Mouse (Mus musculus): ENCODE measurements around the gene Gm49355. TPM values are rescaled to one million over a fixed set of nuclear protein-coding genes. Genes with fewer than 3 reads are reported as not detected.
A peak's percentile ranks its signal among the peaks of the same experiment; 100 is the strongest.
"Not testable (repeated sequence)": the region's sequence is repeated elsewhere in the genome, so short reads cannot be mapped to it uniquely, and the experiment has no call there.

Gm49355 gene
- total RNA-seq (2021), result under 1 TPM; 0.12 to 0.37 TPM

- intact Hi-C loops (cut with DNase I), result loop anchor here (5.0 kb wide), 1 partner anchor 126 kb away; no protein-coding TSS in a partner anchor
- no peak for DNase-seq
Observed at GRCm38 (mm10) chr14:12283641-12284040, at the start of gene Gm49355. Gene Gm49355, plus strand, starts transcription at chr14:12283976.

- intact Hi-C loops (cut with DNase I), result no loop called here
- no peak for DNase-seq
Observed at GRCm38 (mm10) chr14:12243726-12244125, 40.0 kb upstream of the Gm49355 start.

- intact Hi-C loops (cut with DNase I), result loop anchor here (5.0 kb wide), 1 partner anchor 1519 kb away; no protein-coding TSS in a partner anchor
- no peak for DNase-seq
Observed at GRCm38 (mm10) chr14:12276031-12276430, 7.7 kb upstream of the Gm49355 start.

GRCm38 (mm10) chr14:12284141-12284912 is 551 bp downstream of the Gm49355 start, which contains the start of gene 3830406C13Rik:
Gene 3830406C13Rik, plus strand, starts transcription at chr14:12284173.
- intact Hi-C loops (cut with DNase I), result loop anchor here (5.0 kb wide), 1 partner anchor 127 kb away; no protein-coding TSS in a partner anchor
- DNase-seq, result peak; percentile 89 to 92

GRCm38 (mm10) chr14:12289747-12290146 is 6.0 kb downstream of the Gm49355 start:
- intact Hi-C loops (cut with DNase I); DNase-seq: not testable (repeated sequence)

GRCm38 (mm10) chr14:12296391-12296790 is 12.6 kb downstream of the Gm49355 start:
- intact Hi-C loops (cut with DNase I), result no loop called here
- DNase-seq, result no peak

- no peak for DNase-seq
- intact Hi-C loops (cut with DNase I), result no loop called here
Observed at GRCm38 (mm10) chr14:12299171-12299570, 15.4 kb downstream of the Gm49355 start.

GRCm38 (mm10) chr14:12299654-12300053 is 15.9 kb downstream of the Gm49355 start:
- no peak for DNase-seq
- intact Hi-C loops (cut with DNase I), result loop anchor here (2.0 kb wide), 1 partner anchor 231 kb away; no protein-coding TSS in a partner anchor

- intact Hi-C loops (cut with DNase I), result loop anchor here (2.0 kb wide), 1 partner anchor 231 kb away; no protein-coding TSS in a partner anchor
- DNase-seq, result no peak
Observed at GRCm38 (mm10) chr14:12300275-12300674, 16.5 kb downstream of the Gm49355 start.

- DNase-seq, result peak in 1 of 2 experiments; percentile 6
- intact Hi-C loops (cut with DNase I), result loop anchor here (2.0 kb wide), 1 partner anchor 230 kb away; no protein-coding TSS in a partner anchor
Observed at GRCm38 (mm10) chr14:12300677-12301076, 16.9 kb downstream of the Gm49355 start.

- peak in 1 of 2 experiments; percentile 5 for DNase-seq
- intact Hi-C loops (cut with DNase I), result no loop called here
Observed at GRCm38 (mm10) chr14:12303106-12303505, 19.3 kb downstream of the Gm49355 start.

GRCm38 (mm10) chr14:12333622-12334021 is 49.8 kb downstream of the Gm49355 start:
- intact Hi-C loops (cut with DNase I), result loop anchor here (5.0 kb wide), 1 partner anchor 181 kb away; no protein-coding TSS in a partner anchor
- no peak for DNase-seq

GRCm38 (mm10) chr14:12334925-12335324 is 51.1 kb downstream of the Gm49355 start:
- DNase-seq, result no peak
- intact Hi-C loops (cut with DNase I), result loop anchor here (5.0 kb wide), 1 partner anchor 183 kb away; no protein-coding TSS in a partner anchor

GRCm38 (mm10) chr14:12337421-12337997 is 53.7 kb downstream of the Gm49355 start:
- DNase-seq, result no peak
- intact Hi-C loops (cut with DNase I), result no loop called here

GRCm38 (mm10) chr14:12337998-12338809 is 54.4 kb downstream of the Gm49355 start:
- intact Hi-C loops (cut with DNase I), result no loop called here
- no peak for DNase-seq

GRCm38 (mm10) chr14:12338811-12339565 is 55.2 kb downstream of the Gm49355 start:
- DNase-seq, result no peak
- intact Hi-C loops (cut with DNase I), result no loop called here

- DNase-seq, result no peak
- intact Hi-C loops (cut with DNase I), result no loop called here
Observed at GRCm38 (mm10) chr14:12340238-12341074, 56.7 kb downstream of the Gm49355 start.

GRCm38 (mm10) chr14:12341075-12341788 is 57.5 kb downstream of the Gm49355 start:
- no peak for DNase-seq
- intact Hi-C loops (cut with DNase I), result no loop called here
